Mouse (Mus musculus): ENCODE results near the gene Ttc4.

GRCm38 (mm10) chr4:106613560-106613959 is 65.2 kb downstream of the Ttc4 start:
- TF ChIP-seq CTCF (IDR thresholded peaks at IDR 0.05; ENCODE audit: low read depth, low read length) (no peak), POLR2A (IDR thresholded peaks at IDR 0.05; ENCODE audit: extremely low read depth, insufficient read depth, low read length) (no peak)
